Mouse (Mus musculus) small intestine, adult 2 months (tissue): ENCODE results near the gene Casp14.

Experiments used
- CTCF ChIP-seq: fragments of 200-500 bp; IDR thresholded peaks from 2 replicates; pipeline ENCODE4 v1.5.1; 2012; ENCODE audit warnings: low read depth, mild to moderate bottlenecking, control low read depth, inconsistent platforms, low read length, moderate library complexity, mixed read lengths; ENCODE audit not compliant: insufficient replicate concordance, insufficient read length; ENCODE audit errors: extremely low read depth
- POLR2A ChIP-seq: fragments of 200-500 bp; IDR thresholded peaks from 2 replicates; pipeline ENCODE4 v1.6.1; 2012; ENCODE audit warnings: low read depth, mild to moderate bottlenecking, control low read depth, inconsistent platforms, low read length, moderate library complexity

GRCm38 (mm10) chr10:78727876-78728275 is 9.8 kb upstream of the Casp14 start:
- TF ChIP-seq POLR2A, result no peak
- no peak for TF ChIP-seq CTCF
